Mouse (Mus musculus) midbrain, postnatal 0 days (tissue): Measurements from ENCODE around the gene Dhrs11. TPM values are rescaled to one million over a fixed set of nuclear protein-coding genes. Genes with fewer than 3 reads are reported as not detected.
A peak's percentile ranks its signal among the peaks of the same experiment; 100 is the strongest.

ENCODE experiments used
- ATAC-seq: fragments of 200-750 bp; cut with Nextera tagmentation; 2 replicates; pipeline ENCODE4 v1.8.0; 2017; ENCODE audit warnings: moderate number of reproducible peaks, mild to moderate bottlenecking, moderate TSS enrichment, moderate library complexity; ENCODE audit not compliant: low FRiP score
- DNase-seq: peaks from one replicate; pipeline ENCODE4 v3.0.0-alpha.2; 2015; ENCODE audit warnings: low spot score
- H3K27ac ChIP-seq: fragments of 300-500 bp; sonication (generic); 2 replicates; pipeline ENCODE4 v1.5.1; 2014; ENCODE audit warnings: low read depth, mild to moderate bottlenecking, low read length, mixed read lengths
- H3K27me3 ChIP-seq: fragments of 300-500 bp; sonication (generic); 2 replicates; pipeline ENCODE4 v1.6.1; 2014; ENCODE audit warnings: low read length, control low read depth, mixed read lengths; ENCODE audit not compliant: insufficient read depth
- H3K36me3 ChIP-seq: fragments of 300-500 bp; sonication (generic); 2 replicates; pipeline ENCODE4 v1.6.1; 2014; ENCODE audit warnings: low read length, control low read depth, mixed read lengths; ENCODE audit not compliant: insufficient read depth
- H3K4me1 ChIP-seq: fragments of 300-500 bp; sonication (generic); 2 replicates; pipeline ENCODE4 v1.6.1; 2014; ENCODE audit warnings: mild to moderate bottlenecking, control low read depth, antibody characterized with exemption, low read length, mixed read lengths; ENCODE audit not compliant: insufficient read depth
- H3K4me2 ChIP-seq: fragments of 300-500 bp; sonication (generic); 2 replicates; pipeline ENCODE4 v1.6.1; 2014; ENCODE audit warnings: low read depth, mild to moderate bottlenecking, low read length, mixed read lengths; ENCODE audit not compliant: poor library complexity, severe bottlenecking
- H3K4me3 ChIP-seq: fragments of 300-500 bp; sonication (generic); 2 replicates; pipeline ENCODE4 v1.5.1; 2014; ENCODE audit warnings: low read depth, mild to moderate bottlenecking, low read length, moderate library complexity
- H3K9ac ChIP-seq: fragments of 300-500 bp; sonication (generic); replicated peaks from 2 replicates; pipeline ENCODE4 v1.6.1; 2014; ENCODE audit warnings: mild to moderate bottlenecking, low read length, moderate library complexity, mixed read lengths; ENCODE audit not compliant: poor library complexity, severe bottlenecking
- H3K9me3 ChIP-seq: fragments of 300-500 bp; sonication (generic); 2 replicates; pipeline ENCODE4 v1.6.1; 2016; ENCODE audit warnings: low read length, control low read depth
- CTCF ChIP-seq: IDR thresholded peaks from 2 replicates; pipeline ENCODE4 v1.5.1; 2016; ENCODE audit warnings: antibody characterized with exemption, mild to moderate bottlenecking
- WGBS: fragments of 180-500 bp; shearing (Covaris S2); extraction: QIAGEN DNeasy Blood & Tissue Kit; methylation state at CpG from one replicate; pipeline ENCODE4 v1.1.7; 2014; 5-methylcytosine and 5-hydroxymethylcytosine counted together
- polyA plus RNA-seq: library from polyadenylated mRNA; unstranded; fragments of >200 nt; fragmentation: Nextera tagmentation; extraction: Ambion mirVana; gene quantifications from 2 replicates; pipeline ENCODE4 v1.2.1, GENCODE M21; 2015
- total RNA-seq: library from RNA; depleted of rRNA; stranded (reverse); fragments of >200 nt; gene quantifications from 2 replicates; pipeline ENCODE4 v1.2.3, GENCODE M21; 2014

Dhrs11 gene
- total and polyA plus RNA-seq, 2 experiments from 2014 or later = 9.1 to 10.1 TPM

DNA sequence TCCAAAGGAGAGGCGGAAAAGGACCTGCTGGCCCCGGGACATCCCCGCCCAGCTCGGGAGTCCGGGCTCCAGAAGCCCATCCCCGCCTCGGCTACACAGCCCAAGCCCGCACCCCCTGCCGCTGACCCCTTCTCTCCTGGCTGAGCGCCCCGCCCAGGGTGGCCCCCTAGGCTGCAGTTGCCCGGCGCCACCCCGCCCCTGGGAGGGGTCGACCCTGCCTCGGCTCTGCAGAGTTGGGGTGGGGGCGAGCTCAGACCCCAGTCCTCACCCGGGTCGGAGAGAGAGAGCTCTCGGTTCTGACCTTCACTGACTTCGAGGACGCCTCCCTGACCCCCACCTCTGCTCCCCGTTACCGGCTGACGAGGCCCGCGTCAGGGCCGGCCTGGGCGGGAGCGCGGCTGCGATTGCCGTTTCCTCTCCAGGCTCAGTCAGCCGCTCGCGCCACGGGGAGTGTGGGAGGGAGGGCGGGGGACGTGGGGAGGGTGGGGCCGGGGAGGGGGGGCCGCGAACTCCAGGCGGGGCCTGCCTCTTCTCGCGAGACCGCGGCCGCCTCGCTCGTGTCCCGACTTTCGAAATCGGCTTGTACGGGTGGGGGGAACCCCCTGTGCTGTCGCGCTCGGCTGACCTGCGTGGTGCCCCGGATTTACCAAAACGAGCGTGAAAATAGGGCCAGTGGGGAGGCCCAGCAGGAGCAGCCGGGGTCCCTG, 41.7 kb upstream of the Dhrs11 start, which contains the start of gene Ggnbp2:
Gene Ggnbp2, minus strand, starts transcription at position 481 of the 707 bp plus-strand sequence.
- Histone ChIP-seq H3K36me3 (no peaks in the 10 kb centered on the region), H3K4me3 (peak within 1 kb of the TSS; percentile 93), H3K4me2 (peak within 1 kb of the TSS; percentile 88), H3K9me3 (no peaks in the 10 kb centered on the region), H3K9ac (peak within 1 kb of the TSS; percentile 97), H3K4me1 (peaks cover 5% of the 10 kb centered on the region; the same call in 1 of the 2 replicates), H3K27me3 (no peaks in the 10 kb centered on the region), H3K27ac (peak within 1 kb of the TSS; percentile 99)
- no peak for TF ChIP-seq CTCF
- WGBS = 1% methylated on average over 25 of the region's 62 CpGs
- ATAC-seq (peak; percentile 87), DNase-seq (peak; percentile 94)

GRCm38 (mm10) chr11:84869537-84870232, 40.9 kb upstream of the Dhrs11 start:
- TF ChIP-seq CTCF = peak; percentile 4; the same call in 1 of the 2 replicates
- Histone ChIP-seq H3K36me3 (no peaks in the 10 kb centered on the region), H3K27me3 (no peaks in the 10 kb centered on the region), H3K4me2 (peak overlapping the region; percentile 88), H3K4me1 (peaks cover 5% of the 10 kb centered on the region; the same call in 1 of the 2 replicates), H3K9ac (peak overlapping the region; percentile 93), H3K4me3 (peak overlapping the region; percentile 93), H3K27ac (peak overlapping the region; percentile 92), H3K9me3 (no peaks in the 10 kb centered on the region)
- DNase-seq (peak; percentile 97), ATAC-seq (peak; percentile 89)
- WGBS = under 1% methylated on average over 53 of the region's 61 CpGs

GRCm38 (mm10) chr11:84868786-84869259, 40.0 kb upstream of the Dhrs11 start:
- no peak for DNase-seq
- 12% methylated on average over 7 of the region's 7 CpGs for WGBS
- no peak for ATAC-seq
- Histone ChIP-seq H3K36me3 (no peaks in the 10 kb centered on the region), H3K9me3 (no peaks in the 10 kb centered on the region), H3K4me2 (peak overlapping the region; percentile 88), H3K4me3 (peak overlapping the region; percentile 93), H3K27me3 (no peaks in the 10 kb centered on the region), H3K9ac (0 out of 2 replicates have a peak overlapping the region, but pooled peaks have one; percentile 93), H3K4me1 (peaks cover 5% of the 10 kb centered on the region; the same call in 1 of the 2 replicates), H3K27ac (no peak overlapping the region)
- TF ChIP-seq CTCF = no peak

- no peaks in the 10 kb centered on the region for H3K36me3 ChIP-seq
- H3K27ac ChIP-seq = no peak overlapping the region
- H3K4me2 ChIP-seq = 0 out of 2 replicates have a peak overlapping the region, but pooled peaks have one; percentile 9
- TF ChIP-seq CTCF = no peak
- no peak for ATAC-seq
- H3K4me1 ChIP-seq = peaks cover 5% of the 10 kb centered on the region; the same call in 1 of the 2 replicates
- DNase-seq = no peak
- 0 out of 2 replicates have a peak overlapping the region, but pooled peaks have one; percentile 33 for H3K9ac ChIP-seq
- 92% methylated on average over 2 of the region's 2 CpGs for WGBS
- no peaks in the 10 kb centered on the region for H3K27me3 ChIP-seq
- H3K4me3 ChIP-seq = no peak overlapping the region
- no peaks in the 10 kb centered on the region for H3K9me3 ChIP-seq
Observed at GRCm38 (mm10) chr11:84867586-84867985, 38.8 kb upstream of the Dhrs11 start.

DNA sequence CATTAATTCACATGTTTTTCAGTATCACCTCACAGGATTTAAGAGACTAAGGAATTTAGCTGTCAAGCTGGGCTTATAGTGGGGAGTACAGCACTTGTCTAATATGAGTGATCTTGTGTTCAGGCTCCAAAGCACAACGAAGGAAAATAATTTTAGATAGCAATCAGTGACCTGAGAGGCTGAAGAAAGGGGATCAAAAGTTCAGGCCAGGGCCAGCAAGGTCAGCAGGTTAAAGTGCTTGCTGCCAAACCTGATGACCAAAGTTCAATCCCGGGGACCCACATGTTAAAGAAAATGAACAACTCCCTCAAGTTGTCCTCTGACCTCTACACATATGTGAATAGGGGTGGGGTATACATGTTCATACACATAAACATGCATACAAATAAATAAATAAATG, 36.5 kb upstream of the Dhrs11 start:
- no peak for TF ChIP-seq CTCF
- Histone ChIP-seq H3K4me1 (peaks cover 5% of the 10 kb centered on the region; the same call in 1 of the 2 replicates), H3K4me2 (no peak overlapping the region), H3K36me3 (peaks cover 5% of the 10 kb centered on the region; the same call in 1 of the 2 replicates), H3K4me3 (no peak overlapping the region), H3K9me3 (no peaks in the 10 kb centered on the region), H3K9ac (no peak overlapping the region), H3K27ac (no peak overlapping the region), H3K27me3 (no peaks in the 10 kb centered on the region)
- DNase-seq = no peak
- ATAC-seq = no peak
- 85% methylated on average over 2 of the region's 2 CpGs for WGBS

- 95% methylated on average over 6 of the region's 6 CpGs for WGBS
- DNase-seq (no peak), ATAC-seq (no peak)
- Histone ChIP-seq H3K4me2 (no peak overlapping the region), H3K27ac (no peak overlapping the region), H3K9ac (no peak overlapping the region), H3K27me3 (no peaks in the 10 kb centered on the region), H3K4me1 (no peaks in the 10 kb centered on the region), H3K9me3 (no peaks in the 10 kb centered on the region), H3K36me3 (peaks cover 15% of the 10 kb centered on the region), H3K4me3 (no peak overlapping the region)
- no peak for TF ChIP-seq CTCF
Observed at GRCm38 (mm10) chr11:84855285-84855684, 26.5 kb upstream of the Dhrs11 start.
